Mouse (Mus musculus): Measurements from ENCODE around the gene Rae1.

DNA sequence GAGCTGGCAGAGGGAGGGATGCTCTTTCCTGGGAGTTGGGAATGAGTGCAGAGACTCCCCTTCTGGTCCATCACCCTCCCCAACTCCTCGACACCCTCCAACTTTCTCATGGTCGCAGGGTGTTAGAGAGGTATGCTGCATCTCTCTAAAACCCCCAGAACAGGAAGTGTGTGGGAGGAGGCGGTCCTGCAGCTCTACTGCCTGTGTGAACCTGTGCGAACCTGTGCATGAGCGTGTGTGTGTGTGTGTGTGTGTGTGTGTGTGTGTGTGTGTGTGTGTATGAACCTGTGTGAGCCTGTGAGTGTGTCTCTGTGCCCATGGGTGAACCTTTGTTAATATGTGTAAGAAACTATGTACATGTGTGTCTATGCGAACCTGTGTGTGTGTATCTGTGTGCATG is 53.9 kb downstream of the Rae1 start:
- TF ChIP-seq CHD2 (IDR thresholded peaks at IDR 0.05; ENCODE audit: low read depth, low read length) (no peak), HCFC1 (IDR thresholded peaks at IDR 0.05; ENCODE audit: borderline replicate concordance, insufficient read depth, low read length) (no peak), ZC3H11A (IDR thresholded peaks at IDR 0.05; ENCODE audit: borderline replicate concordance, low read depth, low read length) (no peak), MAFK (IDR thresholded peaks at IDR 0.05; ENCODE audit: insufficient read depth, low read depth, low read length) (no peak), ZNF384 (IDR thresholded peaks at IDR 0.05; ENCODE audit: low read depth, low read length) (no peak)
